Mouse (Mus musculus) erythroblast, embryonic 14.5 days (primary cell): Measurements from ENCODE around the gene Arih2.

Experiments
- GATA1 ChIP-seq: IDR thresholded peaks from 2 replicates; pipeline ENCODE4 v1.6.1; 2012; ENCODE audit warnings: low read length, inconsistent platforms, mixed read lengths
- TAL1 ChIP-seq: IDR thresholded peaks from 3 replicates; pipeline ENCODE4 v1.6.1; 2012; ENCODE audit warnings: low read length, inconsistent platforms, mixed read lengths

DNA sequence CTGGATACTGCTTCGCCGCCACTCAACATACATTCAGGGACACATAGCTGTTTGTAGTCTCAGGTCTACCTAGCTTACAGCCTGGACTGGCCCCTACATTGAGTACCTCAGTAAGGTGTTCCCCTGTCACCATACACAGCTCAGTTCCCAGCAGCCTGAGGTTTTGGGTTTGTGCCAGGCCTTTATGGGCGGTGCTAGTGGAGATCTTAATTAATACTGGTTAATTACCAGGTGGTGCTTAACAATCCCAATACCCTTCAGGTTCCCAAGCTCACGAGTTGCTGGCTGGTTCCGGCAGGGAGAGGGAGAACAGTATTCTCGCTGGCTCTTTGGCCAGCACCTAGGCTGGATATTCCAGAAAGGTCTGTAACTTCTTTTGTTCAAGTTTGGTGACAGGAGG lies 41.7 kb upstream of the Arih2 start:
- TF ChIP-seq GATA1 (no peak), TAL1 (no peak)
